Mouse (Mus musculus): Measurements from ENCODE around the gene Thrap3.
A peak's percentile ranks its signal among the peaks of the same experiment; 100 is the strongest.

Gene Thrap3

GRCm38 (mm10) chr4:126202303-126203181 lies at the start of gene Thrap3:
Gene Thrap3 (minus strand): TSS chr4:126202760.
- DNase-seq (ENCODE audit: low read depth, low spot score), result peak; percentile 99

GRCm38 (mm10) chr4:126251655-126252254 lies 49.2 kb upstream of the Thrap3 start:
- peak; percentile 70 for DNase-seq (ENCODE audit: low read depth, low spot score)

GRCm38 (mm10) chr4:126250659-126251058 lies 48.1 kb upstream of the Thrap3 start:
- no peak for DNase-seq (ENCODE audit: low read depth, low spot score)

- peak; percentile 90 for DNase-seq (ENCODE audit: low read depth, low spot score)
Observed at GRCm38 (mm10) chr4:126248261-126248868, 45.8 kb upstream of the Thrap3 start.

GRCm38 (mm10) chr4:126246202-126246889 lies 43.8 kb upstream of the Thrap3 start:
- DNase-seq (ENCODE audit: low read depth, low spot score), result peak; percentile 90

- DNase-seq (ENCODE audit: low read depth, low spot score), result peak; percentile 75
Observed at GRCm38 (mm10) chr4:126242510-126242909, 40.0 kb upstream of the Thrap3 start.

- DNase-seq (ENCODE audit: low read depth, low spot score), result no peak
Observed at GRCm38 (mm10) chr4:126241956-126242355, 39.4 kb upstream of the Thrap3 start.

GRCm38 (mm10) chr4:126239862-126240475 lies 37.4 kb upstream of the Thrap3 start:
- DNase-seq (ENCODE audit: low read depth, low spot score), result peak; percentile 67

- peak; percentile 89 for DNase-seq (ENCODE audit: low read depth, low spot score)
Observed at GRCm38 (mm10) chr4:126237721-126238242, 35.2 kb upstream of the Thrap3 start.

GRCm38 (mm10) chr4:126236467-126237280 lies 34.1 kb upstream of the Thrap3 start:
- DNase-seq (ENCODE audit: low read depth, low spot score), result no peak

GRCm38 (mm10) chr4:126235191-126235590 lies 32.6 kb upstream of the Thrap3 start:
- DNase-seq (ENCODE audit: low read depth, low spot score), result no peak

- no peak for DNase-seq (ENCODE audit: low read depth, low spot score)
Observed at GRCm38 (mm10) chr4:126234496-126235175, 32.1 kb upstream of the Thrap3 start.

- DNase-seq (ENCODE audit: low read depth, low spot score), result no peak
Observed at GRCm38 (mm10) chr4:126233676-126234308, 31.2 kb upstream of the Thrap3 start.

- DNase-seq (ENCODE audit: low read depth, low spot score), result no peak
Observed at GRCm38 (mm10) chr4:126229900-126230299, 27.3 kb upstream of the Thrap3 start.

- no peak for DNase-seq (ENCODE audit: low read depth, low spot score)
Observed at GRCm38 (mm10) chr4:126228144-126228543, 25.6 kb upstream of the Thrap3 start.

GRCm38 (mm10) chr4:126227077-126227761 lies 24.7 kb upstream of the Thrap3 start:
- DNase-seq (ENCODE audit: low read depth, low spot score), result peak; percentile 90

GRCm38 (mm10) chr4:126226640-126227039 lies 24.1 kb upstream of the Thrap3 start:
- DNase-seq (ENCODE audit: low read depth, low spot score), result no peak

- no peak for DNase-seq (ENCODE audit: low read depth, low spot score)
Observed at GRCm38 (mm10) chr4:126222631-126223030, 20.1 kb upstream of the Thrap3 start.

- DNase-seq (ENCODE audit: low read depth, low spot score), result no peak
Observed at GRCm38 (mm10) chr4:126220045-126220444, 17.5 kb upstream of the Thrap3 start.
